Mouse (Mus musculus): ENCODE results near the gene Gm10718. TPM values are rescaled to one million over a fixed set of nuclear protein-coding genes. Genes with fewer than 3 reads are reported as not detected.
A peak's percentile ranks its signal among the peaks of the same experiment; 100 is the strongest.
"Not testable (repeated sequence)": the region's sequence is repeated elsewhere in the genome, so short reads cannot be mapped to it uniquely, and the experiment has no call there.

The Gm10718 gene
- total RNA-seq (2014; fragmentation: Nextera tagmentation), result 4.0 TPM in 1 of 2 replicates, not detected in the other
- not detected in 2 replicates for total RNA-seq (2017)

- not testable (repeated sequence) for ATAC-seq (replicated peaks; ENCODE audit: poor library complexity, severe bottlenecking)
These were observed at the start of gene Gm10718 for GRCm38 (mm10) chr9:3023312-3023984. Gene Gm10718, plus strand, starts transcription at chr9:3023547.

GRCm38 (mm10) chr9:3000445-3000972 is 22.8 kb upstream of the Gm10718 start, which contains the start of gene Gm10722:
Gene Gm10722, plus strand, starts transcription at chr9:3000922.
- ATAC-seq (replicated peaks; ENCODE audit: poor library complexity, severe bottlenecking), result not testable (repeated sequence)

GRCm38 (mm10) chr9:3001006-3001405 is 22.3 kb upstream of the Gm10718 start:
- ATAC-seq (replicated peaks; ENCODE audit: poor library complexity, severe bottlenecking), result not testable (repeated sequence)

- peak; percentile 41; the same call in 1 of the 2 replicates for ATAC-seq (replicated peaks; ENCODE audit: poor library complexity, severe bottlenecking)
These were observed 21.2 kb upstream of the Gm10718 start for GRCm38 (mm10) chr9:3001948-3002659.

GRCm38 (mm10) chr9:3002794-3003396 is 20.5 kb upstream of the Gm10718 start, which contains the start of gene Gm11168:
Gene Gm11168, plus strand, starts transcription at chr9:3003346.
- not testable (repeated sequence) for ATAC-seq (replicated peaks; ENCODE audit: poor library complexity, severe bottlenecking)

GRCm38 (mm10) chr9:3006179-3006578 is 17.2 kb upstream of the Gm10718 start:
- peak; percentile 41 for ATAC-seq (replicated peaks; ENCODE audit: poor library complexity, severe bottlenecking)

- ATAC-seq (replicated peaks; ENCODE audit: poor library complexity, severe bottlenecking), result not testable (repeated sequence)
These were observed 16.7 kb upstream of the Gm10718 start for GRCm38 (mm10) chr9:3006636-3007035.

GRCm38 (mm10) chr9:3007272-3007671 is 16.1 kb upstream of the Gm10718 start:
- ATAC-seq (replicated peaks; ENCODE audit: poor library complexity, severe bottlenecking), result 0 out of 2 replicates have a peak, but pooled peaks have one; percentile 16

GRCm38 (mm10) chr9:3009331-3009730 is 14.0 kb upstream of the Gm10718 start:
- peak; percentile 21 for ATAC-seq (replicated peaks; ENCODE audit: poor library complexity, severe bottlenecking)

GRCm38 (mm10) chr9:3012054-3012621 is 11.2 kb upstream of the Gm10718 start:
- peak; percentile 43 for ATAC-seq (replicated peaks; ENCODE audit: poor library complexity, severe bottlenecking)

- peak; percentile 34 for ATAC-seq (replicated peaks; ENCODE audit: poor library complexity, severe bottlenecking)
These were observed 10.5 kb upstream of the Gm10718 start, which contains the start of gene Gm10721 for GRCm38 (mm10) chr9:3012733-3013279. Gene Gm10721, plus strand, starts transcription at chr9:3013140.

- not testable (repeated sequence) for ATAC-seq (replicated peaks; ENCODE audit: poor library complexity, severe bottlenecking)
These were observed 8.0 kb upstream of the Gm10718 start, which contains the start of gene Gm10720 for GRCm38 (mm10) chr9:3015354-3015753. Gene Gm10720, plus strand, starts transcription at chr9:3015654.

- not testable (repeated sequence) for ATAC-seq (replicated peaks; ENCODE audit: poor library complexity, severe bottlenecking)
These were observed 7.5 kb upstream of the Gm10718 start for GRCm38 (mm10) chr9:3015896-3016295.

GRCm38 (mm10) chr9:3017108-3017507 is 6.2 kb upstream of the Gm10718 start, which contains the start of gene Gm10719:
Gene Gm10719, plus strand, starts transcription at chr9:3017408.
- not testable (repeated sequence) for ATAC-seq (replicated peaks; ENCODE audit: poor library complexity, severe bottlenecking)

GRCm38 (mm10) chr9:3018944-3019343 is 4.4 kb upstream of the Gm10718 start:
- not testable (repeated sequence) for ATAC-seq (replicated peaks; ENCODE audit: poor library complexity, severe bottlenecking)

GRCm38 (mm10) chr9:3019835-3020727 is 3.3 kb upstream of the Gm10718 start:
- peak; percentile 47 for ATAC-seq (replicated peaks; ENCODE audit: poor library complexity, severe bottlenecking)

GRCm38 (mm10) chr9:3022316-3023008 is 885 bp upstream of the Gm10718 start:
- not testable (repeated sequence) for ATAC-seq (replicated peaks; ENCODE audit: poor library complexity, severe bottlenecking)
